Mouse (Mus musculus): ENCODE results near the gene Bend4.

Gene Bend4

GRCm38 (mm10) chr5:67419407-67419806, 8.7 kb downstream of the Bend4 start:
- no peak for DNase-seq (ENCODE audit: low read depth)

GRCm38 (mm10) chr5:67411475-67411874, 16.6 kb downstream of the Bend4 start:
- DNase-seq (ENCODE audit: low read depth): no peak

- DNase-seq (ENCODE audit: low read depth): no peak
These were observed 17.7 kb downstream of the Bend4 start for GRCm38 (mm10) chr5:67410426-67410825.

DNA sequence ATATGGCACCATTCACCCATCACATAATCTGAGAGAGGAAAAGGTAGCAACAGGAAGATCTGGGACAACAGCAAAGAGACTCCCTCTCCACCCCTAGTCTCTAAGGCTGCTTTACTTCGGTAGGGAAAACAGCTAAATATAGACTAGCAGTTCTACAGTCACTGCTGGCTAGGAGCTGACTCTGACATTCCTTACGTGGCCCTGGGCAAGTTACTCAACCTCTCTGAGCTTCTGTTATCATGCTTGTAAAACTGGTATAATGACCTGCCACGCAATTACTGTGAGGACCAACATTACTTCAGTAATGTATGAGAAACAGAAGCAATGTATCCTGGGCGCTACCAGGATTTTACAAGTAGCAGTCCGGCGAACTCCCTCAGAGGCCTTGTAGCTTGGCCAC, 19.7 kb downstream of the Bend4 start:
- DNase-seq (ENCODE audit: low read depth): peak; percentile 8

DNA sequence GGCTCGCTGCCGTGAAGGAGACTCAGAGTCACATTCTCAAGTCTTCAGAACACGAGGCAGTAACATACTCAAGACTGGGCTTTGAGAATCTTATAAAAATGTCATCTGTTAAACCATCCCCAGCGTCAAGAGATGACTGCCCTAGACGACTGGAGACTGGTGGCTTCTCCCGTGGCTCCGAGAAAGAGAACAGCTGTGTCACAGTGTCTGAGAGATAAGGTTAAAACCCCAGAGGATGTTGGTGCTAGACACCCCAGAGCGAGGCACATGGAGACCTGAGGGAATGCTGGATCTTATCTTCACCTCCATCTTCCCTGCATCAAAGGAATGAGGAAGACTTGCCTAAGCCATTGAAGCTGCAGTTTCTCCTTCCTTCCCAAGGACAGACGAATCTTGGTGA, 23.2 kb downstream of the Bend4 start:
- no peak for DNase-seq (ENCODE audit: low read depth)

GRCm38 (mm10) chr5:67404380-67404779, 23.7 kb downstream of the Bend4 start:
- DNase-seq (ENCODE audit: low read depth): no peak

DNA sequence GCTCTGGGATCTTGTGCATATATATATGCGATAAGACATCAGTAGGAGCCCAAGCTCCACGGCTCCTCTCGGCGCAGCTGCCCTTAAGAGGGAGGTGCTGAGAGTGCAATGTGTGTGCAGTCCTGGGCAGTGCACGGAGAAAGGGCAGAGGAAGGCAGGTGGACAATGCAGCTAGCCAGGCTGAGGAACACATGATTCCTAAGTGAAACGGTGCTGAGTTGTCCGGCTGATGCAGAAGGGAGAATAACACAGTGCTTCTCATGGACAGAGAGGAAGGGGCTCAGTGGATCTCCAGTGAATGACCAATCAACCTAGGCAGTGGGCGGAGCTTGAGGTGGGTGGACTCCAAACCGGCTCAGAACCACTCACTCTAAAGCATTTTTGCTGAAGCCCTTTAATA, 26.5 kb downstream of the Bend4 start:
- no peak for DNase-seq (ENCODE audit: low read depth)

GRCm38 (mm10) chr5:67400608-67401480, 27.3 kb downstream of the Bend4 start:
- DNase-seq (ENCODE audit: low read depth): no peak

- no peak for DNase-seq (ENCODE audit: low read depth)
These were observed 28.1 kb downstream of the Bend4 start for GRCm38 (mm10) chr5:67399876-67400607.

DNA sequence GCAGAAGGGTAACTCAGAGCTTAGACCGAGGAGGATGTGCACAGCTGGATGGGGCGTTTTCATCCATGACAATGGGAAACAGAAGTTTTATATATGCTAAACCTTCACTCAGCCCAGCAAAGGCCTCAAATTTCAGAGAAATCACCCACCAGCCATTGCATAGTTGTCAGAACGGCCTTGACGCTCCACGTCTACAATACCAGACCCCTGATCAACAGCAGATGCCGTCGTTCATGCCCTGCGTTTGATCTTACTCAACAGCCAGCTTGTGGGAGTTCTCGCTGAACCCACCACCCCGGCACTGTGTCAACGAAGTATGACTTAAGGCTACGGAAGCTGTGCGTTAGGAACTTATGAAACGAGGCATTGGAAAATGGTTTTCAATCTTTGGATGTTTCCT, 30.9 kb downstream of the Bend4 start:
- no peak for DNase-seq (ENCODE audit: low read depth)

- DNase-seq (ENCODE audit: low read depth): no peak
These were observed 32.8 kb downstream of the Bend4 start for GRCm38 (mm10) chr5:67395211-67395851.

DNA sequence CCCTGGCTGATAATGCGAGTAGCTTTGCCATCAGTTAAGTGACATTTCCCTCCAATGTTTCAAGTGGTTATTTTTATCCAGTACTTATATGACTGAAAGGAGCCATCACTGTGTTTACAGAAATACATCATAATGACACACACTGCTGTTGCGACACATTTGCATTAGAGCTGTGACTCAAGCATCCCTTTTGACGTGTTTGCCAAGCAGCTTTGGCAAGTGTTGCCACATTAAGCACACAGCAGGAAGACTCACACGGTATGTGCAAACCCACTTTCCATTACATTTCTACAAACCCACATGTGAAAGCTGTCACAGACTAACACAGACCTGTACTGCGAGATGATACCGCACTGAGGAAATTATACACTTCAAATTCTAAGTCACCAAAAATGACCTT, 34.2 kb downstream of the Bend4 start:
- peak; percentile 87 for DNase-seq (ENCODE audit: low read depth)

- no peak for DNase-seq (ENCODE audit: low read depth)
These were observed 45.6 kb downstream of the Bend4 start for GRCm38 (mm10) chr5:67382556-67382955.

- DNase-seq (ENCODE audit: low read depth): no peak
These were observed 46.4 kb downstream of the Bend4 start for GRCm38 (mm10) chr5:67381690-67382089.

- DNase-seq (ENCODE audit: low read depth): no peak
These were observed 51.0 kb downstream of the Bend4 start for GRCm38 (mm10) chr5:67377044-67377621.

- DNase-seq (ENCODE audit: low read depth): no peak
These were observed 65.2 kb downstream of the Bend4 start for GRCm38 (mm10) chr5:67362931-67363330.

- DNase-seq (ENCODE audit: low read depth): no peak
These were observed 65.8 kb downstream of the Bend4 start for GRCm38 (mm10) chr5:67362316-67362715.

DNA sequence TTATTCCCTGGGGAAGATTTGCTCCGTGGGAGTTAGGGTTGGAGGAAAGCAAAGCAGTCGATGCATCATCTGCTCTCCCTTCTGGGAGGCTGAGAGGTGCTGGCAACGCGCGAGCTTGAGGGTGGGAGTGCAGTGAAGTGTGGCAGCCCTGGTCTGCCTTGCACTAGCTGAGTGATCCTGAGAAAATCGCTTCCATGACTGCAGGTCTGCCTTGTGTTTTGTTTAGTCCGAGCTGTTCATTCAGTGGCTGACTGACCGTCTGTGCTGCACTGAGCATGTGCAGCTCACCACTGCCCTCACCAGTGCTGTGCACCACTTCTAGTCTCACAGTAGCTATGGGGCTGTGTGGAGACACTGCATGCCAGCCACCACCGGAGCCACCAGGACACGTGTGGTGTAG, 79.2 kb downstream of the Bend4 start:
- DNase-seq (ENCODE audit: low read depth): no peak

GRCm38 (mm10) chr5:67347060-67347459, 81.0 kb downstream of the Bend4 start:
- DNase-seq (ENCODE audit: low read depth): no peak

Data from NIH3T3 (cell line).